Mouse (Mus musculus) E14TG2a.4 (cell line): ENCODE data around the gene Slc6a9.

ENCODE experiments used
- CTCF ChIP-seq: conservative IDR thresholded peaks from 2 replicates; pipeline ENCODE4 v1.5.1; 2014; ENCODE audit warnings: low read length
- NANOG ChIP-seq: IDR thresholded peaks from 2 replicates; pipeline ENCODE4 v1.6.1; 2014; ENCODE audit warnings: borderline replicate concordance, low read length, mixed read lengths
- POU5F1 ChIP-seq: IDR thresholded peaks from 2 replicates; pipeline ENCODE4 v1.6.1; 2014; ENCODE audit warnings: low read length, borderline replicate concordance

DNA sequence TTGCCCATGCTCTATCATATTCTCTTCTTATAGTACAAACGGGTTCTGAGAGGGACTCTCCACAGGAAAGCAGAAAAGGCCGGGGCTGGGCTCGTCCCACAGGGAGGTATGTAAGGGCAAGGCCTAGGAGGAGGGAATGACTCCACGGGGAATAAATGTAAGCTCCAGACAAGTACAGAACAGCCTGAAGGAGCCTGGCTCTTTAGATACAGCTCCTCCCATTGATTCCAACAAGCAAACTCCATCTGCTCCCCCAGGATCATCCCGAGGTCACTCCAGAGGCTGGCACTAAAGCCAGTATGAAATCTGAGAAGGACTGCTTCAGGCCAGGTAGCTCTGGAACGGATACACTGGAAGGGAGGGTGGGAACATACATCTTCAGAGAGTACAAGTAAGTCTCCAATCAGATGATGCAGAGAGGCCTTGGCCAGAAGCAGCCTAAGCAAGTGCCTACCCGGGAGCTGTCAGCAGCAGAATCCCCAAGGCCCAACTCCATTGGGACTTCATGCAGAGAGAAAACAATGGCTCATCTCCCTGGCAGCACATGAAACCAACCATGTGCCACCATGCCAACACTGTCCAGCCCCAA lies 78.5 kb downstream of the Slc6a9 start:
- TF ChIP-seq CTCF (no peak), POU5F1 (no peak), NANOG (no peak)
